Mouse (Mus musculus): ENCODE measurements at regions not wholly inside any gene's neighbourhood (a gene's known extent, or its start where the extent isn't known, plus 50 kb on each side); places are given as distances from the start of the nearest gene placed in this dataset.

DNA sequence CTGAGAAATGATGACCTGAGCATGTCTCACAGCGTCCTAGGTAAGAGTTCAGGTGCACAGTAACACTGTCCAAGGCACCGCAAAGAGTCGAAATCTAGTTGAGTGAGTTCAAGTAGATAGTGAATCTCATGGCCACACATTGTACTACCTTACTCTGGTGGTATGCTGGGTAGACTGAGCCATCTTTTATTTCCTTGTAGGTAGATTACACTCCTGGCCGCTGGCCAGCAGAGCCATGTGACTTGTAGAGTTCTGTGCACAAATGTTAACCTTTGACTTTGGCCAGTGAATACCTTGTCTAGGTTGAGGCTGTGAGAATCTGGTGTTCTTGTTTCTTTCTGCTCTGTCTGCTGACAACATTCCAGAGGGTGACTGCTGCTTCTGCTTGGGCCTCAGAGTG, 273.0 kb downstream of the Bcl11a start:
- H3K9ac ChIP-seq (replicated peaks; ENCODE audit: low read depth): no peak overlapping the region
- no peak overlapping the region for H3K27ac ChIP-seq (ENCODE audit: low read length)
- 86% methylated on average over 4 of the region's 4 CpGs for WGBS
- no peaks in the 10 kb centered on the region for H3K36me3 ChIP-seq (ENCODE audit: insufficient read depth, low read length)
- no peak for DNase-seq (ENCODE audit: low spot score)
- H3K4me2 ChIP-seq (replicated peaks; ENCODE audit: low read depth, low read length): no peak overlapping the region
- no peaks in the 10 kb centered on the region for H3K9me3 ChIP-seq (ENCODE audit: low read length)
- ATAC-seq: no peak
- H3K27me3 ChIP-seq (replicated peaks; ENCODE audit: insufficient read depth, low read length): no peaks in the 10 kb centered on the region
- no peak for TF ChIP-seq CTCF (IDR thresholded peaks at IDR 0.05)
- TF ChIP-seq EP300 (IDR thresholded peaks at IDR 0.05): no peak
- no peaks in the 10 kb centered on the region for H3K4me1 ChIP-seq (ENCODE audit: insufficient read depth, low read depth, low read length)
- no peak overlapping the region for H3K4me3 ChIP-seq (ENCODE audit: low read depth, low read length)

DNA sequence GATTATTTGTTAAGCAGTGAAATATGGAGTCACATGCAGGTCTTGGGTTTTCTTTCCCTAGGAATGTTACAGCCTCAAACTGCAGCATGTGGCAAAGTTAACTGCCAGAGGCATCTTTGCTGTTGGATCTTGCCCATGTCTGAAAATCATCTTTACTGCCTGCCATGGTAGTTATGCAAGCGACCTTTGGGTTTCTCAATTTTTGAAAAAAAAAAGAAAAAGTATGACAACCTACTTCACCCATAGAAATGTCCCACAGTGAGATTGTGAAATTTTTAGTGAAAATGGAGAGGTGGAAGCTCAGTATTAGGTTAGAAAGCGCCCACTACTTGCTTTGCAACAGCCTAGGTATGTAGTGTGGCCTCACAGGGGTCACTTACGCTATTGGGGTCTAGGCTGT, 274.2 kb downstream of the Bcl11a start:
- Histone ChIP-seq H3K4me1 (ENCODE audit: insufficient read depth, low read depth, low read length) (no peaks in the 10 kb centered on the region), H3K4me3 (ENCODE audit: low read depth, low read length) (no peak overlapping the region), H3K4me2 (replicated peaks; ENCODE audit: low read depth, low read length) (no peak overlapping the region), H3K36me3 (ENCODE audit: insufficient read depth, low read length) (no peaks in the 10 kb centered on the region), H3K27ac (ENCODE audit: low read length) (no peak overlapping the region), H3K27me3 (replicated peaks; ENCODE audit: insufficient read depth, low read length) (no peaks in the 10 kb centered on the region), H3K9me3 (ENCODE audit: low read length) (no peaks in the 10 kb centered on the region), H3K9ac (replicated peaks; ENCODE audit: low read depth) (no peak overlapping the region)
- 81% methylated on average over 3 of the region's 3 CpGs for WGBS
- DNase-seq (ENCODE audit: low spot score) (no peak), ATAC-seq (no peak)
- TF ChIP-seq CTCF (IDR thresholded peaks at IDR 0.05): no peak
- no peak for TF ChIP-seq EP300 (IDR thresholded peaks at IDR 0.05)

DNA sequence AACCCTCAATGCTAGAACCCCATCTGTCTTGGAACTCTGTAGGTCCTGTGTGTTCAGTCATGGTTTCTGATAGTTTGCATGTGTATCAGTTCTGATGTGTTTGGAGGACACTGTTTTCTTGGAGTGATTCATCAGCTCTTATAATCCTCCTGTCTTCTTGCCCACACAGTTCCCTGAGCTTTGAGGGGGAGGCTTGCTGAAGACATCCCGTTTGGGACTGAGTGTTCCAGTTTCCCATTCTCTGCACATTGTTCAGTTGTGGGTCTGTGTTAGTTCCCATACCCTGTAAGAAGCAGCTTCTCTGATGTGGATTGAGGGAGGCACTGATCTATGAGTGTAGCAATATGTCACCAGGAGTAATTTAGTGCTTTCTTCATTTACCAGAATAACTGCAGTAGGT, 275.2 kb downstream of the Bcl11a start:
- no peak overlapping the region for H3K27ac ChIP-seq (ENCODE audit: low read length)
- H3K9ac ChIP-seq (replicated peaks; ENCODE audit: low read depth): no peak overlapping the region
- TF ChIP-seq CTCF (IDR thresholded peaks at IDR 0.05): no peak
- no peak for TF ChIP-seq EP300 (IDR thresholded peaks at IDR 0.05)
- WGBS: 74% methylated on average over 1 of the region's 1 CpGs
- no peak overlapping the region for H3K4me2 ChIP-seq (replicated peaks; ENCODE audit: low read depth, low read length)
- DNase-seq (ENCODE audit: low spot score) (no peak), ATAC-seq (no peak)
- H3K4me1 ChIP-seq (ENCODE audit: insufficient read depth, low read depth, low read length): no peaks in the 10 kb centered on the region
- H3K27me3 ChIP-seq (replicated peaks; ENCODE audit: insufficient read depth, low read length): no peaks in the 10 kb centered on the region
- H3K4me3 ChIP-seq (ENCODE audit: low read depth, low read length): no peak overlapping the region
- no peaks in the 10 kb centered on the region for H3K36me3 ChIP-seq (ENCODE audit: insufficient read depth, low read length)
- H3K9me3 ChIP-seq (ENCODE audit: low read length): no peaks in the 10 kb centered on the region

DNA sequence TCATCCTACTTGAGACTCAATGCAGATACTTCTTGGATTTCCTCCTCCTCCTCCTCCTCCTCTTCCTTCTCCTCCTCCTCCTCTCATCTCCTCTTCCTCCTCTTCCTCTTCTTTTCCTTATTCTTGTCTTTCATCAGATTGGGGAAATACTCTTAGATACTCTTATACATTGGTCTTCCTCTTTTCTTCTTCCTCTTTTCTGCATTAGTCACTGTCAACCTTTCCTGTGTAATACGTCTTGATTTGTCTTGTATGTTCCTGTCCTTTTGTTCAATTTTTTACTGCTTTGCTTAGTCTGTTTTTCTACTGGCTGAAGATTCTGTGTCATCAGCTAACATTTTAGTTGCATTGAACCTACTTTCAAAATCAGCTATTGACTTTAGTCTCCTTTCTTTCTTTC, 279.5 kb downstream of the Bcl11a start:
- ATAC-seq (no peak), DNase-seq (ENCODE audit: low spot score) (no peak)
- H3K4me3 ChIP-seq (ENCODE audit: low read depth, low read length): no peak overlapping the region
- 55% methylated on average over 1 of the region's 1 CpGs for WGBS
- no peak overlapping the region for H3K9ac ChIP-seq (replicated peaks; ENCODE audit: low read depth)
- H3K4me1 ChIP-seq (ENCODE audit: insufficient read depth, low read depth, low read length): no peaks in the 10 kb centered on the region
- TF ChIP-seq EP300 (IDR thresholded peaks at IDR 0.05): no peak
- no peaks in the 10 kb centered on the region for H3K27me3 ChIP-seq (replicated peaks; ENCODE audit: insufficient read depth, low read length)
- H3K36me3 ChIP-seq (ENCODE audit: insufficient read depth, low read length): no peaks in the 10 kb centered on the region
- H3K9me3 ChIP-seq (ENCODE audit: low read length): no peaks in the 10 kb centered on the region
- no peak overlapping the region for H3K27ac ChIP-seq (ENCODE audit: low read length)
- no peak overlapping the region for H3K4me2 ChIP-seq (replicated peaks; ENCODE audit: low read depth, low read length)

DNA sequence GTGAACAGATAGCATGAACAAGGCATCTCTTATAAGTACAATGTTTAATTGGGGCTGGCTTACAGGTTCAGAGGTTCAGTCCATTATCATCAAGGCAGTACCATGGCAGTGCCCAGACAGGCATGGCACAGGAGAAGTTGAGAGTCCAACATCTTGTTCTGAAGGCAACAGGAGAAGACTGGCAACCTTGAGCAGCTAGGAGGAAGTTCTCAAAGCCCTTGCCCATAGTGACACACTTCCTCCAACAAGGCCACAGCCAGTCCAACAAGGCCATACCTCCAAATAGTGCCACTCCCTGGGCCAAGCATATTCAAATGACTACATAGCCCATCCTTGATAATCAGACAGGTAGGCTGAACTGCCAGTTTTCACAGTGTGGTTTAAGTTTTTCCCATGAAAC, 281.2 kb downstream of the Bcl11a start:
- Histone ChIP-seq H3K9me3 (ENCODE audit: low read length) (no peaks in the 10 kb centered on the region), H3K27me3 (replicated peaks; ENCODE audit: insufficient read depth, low read length) (no peaks in the 10 kb centered on the region), H3K36me3 (ENCODE audit: insufficient read depth, low read length) (no peaks in the 10 kb centered on the region), H3K4me1 (ENCODE audit: insufficient read depth, low read depth, low read length) (no peaks in the 10 kb centered on the region), H3K4me3 (ENCODE audit: low read depth, low read length) (no peak overlapping the region), H3K4me2 (replicated peaks; ENCODE audit: low read depth, low read length) (no peak overlapping the region), H3K27ac (ENCODE audit: low read length) (no peak overlapping the region), H3K9ac (replicated peaks; ENCODE audit: low read depth) (no peak overlapping the region)
- no peak for DNase-seq (ENCODE audit: low spot score)
- ATAC-seq: no peak
- no peak for TF ChIP-seq EP300 (IDR thresholded peaks at IDR 0.05)
- TF ChIP-seq CTCF (IDR thresholded peaks at IDR 0.05): no peak

DNA sequence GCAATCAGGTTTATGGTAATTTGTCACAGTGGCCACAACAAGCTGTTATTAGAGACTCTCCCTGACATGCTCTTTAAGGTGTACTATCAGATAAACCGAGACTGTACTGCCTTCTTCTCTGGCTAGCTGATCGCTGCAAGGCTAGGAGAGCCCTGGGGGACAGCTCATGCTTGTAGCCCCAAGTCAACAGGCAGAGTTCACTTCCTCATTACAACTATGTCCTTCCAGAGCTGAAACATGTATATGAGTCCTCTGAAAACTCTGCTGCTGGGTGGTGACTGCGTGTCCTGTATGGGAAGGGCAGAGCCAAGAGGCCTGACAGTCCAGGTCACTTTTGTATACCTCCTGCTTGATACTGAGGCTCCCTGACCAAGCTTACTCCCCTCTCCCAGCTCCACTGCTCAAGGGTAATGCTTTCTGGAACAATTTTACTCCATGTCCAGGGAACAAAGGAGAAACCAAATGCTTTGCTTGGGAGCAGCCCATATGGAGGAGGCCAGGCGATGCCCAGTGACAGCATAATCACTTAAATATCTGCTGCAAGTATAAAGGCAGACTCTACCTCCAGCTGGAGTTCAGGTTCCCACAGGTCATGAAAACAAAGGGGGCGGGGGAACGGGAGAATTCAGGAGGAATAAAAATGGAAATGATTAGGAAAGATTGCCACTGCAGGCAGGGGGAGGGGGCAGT, 284.3 kb downstream of the Bcl11a start:
- no peak for DNase-seq (ENCODE audit: low spot score)
- H3K27ac ChIP-seq (ENCODE audit: low read length): no peak overlapping the region
- no peak overlapping the region for H3K4me2 ChIP-seq (replicated peaks; ENCODE audit: low read depth, low read length)
- no peak overlapping the region for H3K9ac ChIP-seq (replicated peaks; ENCODE audit: low read depth)
- no peaks in the 10 kb centered on the region for H3K9me3 ChIP-seq (ENCODE audit: low read length)
- no peaks in the 10 kb centered on the region for H3K27me3 ChIP-seq (replicated peaks; ENCODE audit: insufficient read depth, low read length)
- no peak for ATAC-seq
- no peaks in the 10 kb centered on the region for H3K4me1 ChIP-seq (ENCODE audit: insufficient read depth, low read depth, low read length)
- 62% methylated on average over 6 of the region's 6 CpGs for WGBS
- no peaks in the 10 kb centered on the region for H3K36me3 ChIP-seq (ENCODE audit: insufficient read depth, low read length)
- TF ChIP-seq CTCF (IDR thresholded peaks at IDR 0.05) (no peak), EP300 (IDR thresholded peaks at IDR 0.05) (no peak)
- H3K4me3 ChIP-seq (ENCODE audit: low read depth, low read length): no peak overlapping the region

DNA sequence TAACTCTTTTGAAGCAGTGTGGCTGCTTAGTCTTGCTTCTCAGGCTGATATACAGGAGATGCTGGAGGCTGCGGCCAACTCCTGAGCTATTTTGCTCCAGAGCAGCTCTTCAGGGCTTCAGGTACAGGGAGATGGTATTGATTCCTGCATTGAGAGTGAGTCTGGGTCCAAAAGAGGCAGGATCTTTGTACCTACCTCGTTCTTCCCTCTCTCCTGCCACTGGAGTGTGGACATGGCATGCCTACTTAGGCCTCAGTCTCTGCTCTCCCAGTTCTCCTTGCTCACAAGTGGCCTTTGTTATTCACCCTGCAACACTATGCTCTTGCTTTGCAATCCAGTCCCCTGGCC, 284.8 kb downstream of the Bcl11a start:
- H3K9me3 ChIP-seq (ENCODE audit: low read length): no peaks in the 10 kb centered on the region
- DNase-seq (ENCODE audit: low spot score) (no peak), ATAC-seq (no peak)
- no peaks in the 10 kb centered on the region for H3K4me1 ChIP-seq (ENCODE audit: insufficient read depth, low read depth, low read length)
- H3K27ac ChIP-seq (ENCODE audit: low read length): no peak overlapping the region
- WGBS: 57% methylated on average over 2 of the region's 2 CpGs
- no peak overlapping the region for H3K4me2 ChIP-seq (replicated peaks; ENCODE audit: low read depth, low read length)
- H3K4me3 ChIP-seq (ENCODE audit: low read depth, low read length): no peak overlapping the region
- TF ChIP-seq EP300 (IDR thresholded peaks at IDR 0.05) (no peak), CTCF (IDR thresholded peaks at IDR 0.05) (no peak)
- no peaks in the 10 kb centered on the region for H3K36me3 ChIP-seq (ENCODE audit: insufficient read depth, low read length)
- H3K9ac ChIP-seq (replicated peaks; ENCODE audit: low read depth): no peak overlapping the region
- no peaks in the 10 kb centered on the region for H3K27me3 ChIP-seq (replicated peaks; ENCODE audit: insufficient read depth, low read length)

Data from lung, postnatal 0 days (tissue).